Mouse (Mus musculus) stomach, embryonic 15.5 days (tissue): Measurements from ENCODE around the gene Slc16a11. TPM values are rescaled to one million over a fixed set of nuclear protein-coding genes. Genes with fewer than 3 reads are reported as not detected.
A peak's percentile ranks its signal among the peaks of the same experiment; 100 is the strongest.

Experiments
- ATAC-seq: fragments of 200-750 bp; cut with Nextera tagmentation; 2 replicates; pipeline ENCODE4 v1.8.0; 2017; ENCODE audit warnings: low read depth, moderate number of reproducible peaks, moderate TSS enrichment; ENCODE audit not compliant: insufficient read depth, low FRiP score
- H3K27ac ChIP-seq: fragments of 300-500 bp; sonication (generic); 2 replicates; pipeline ENCODE4 v1.5.1; 2015; ENCODE audit warnings: mild to moderate bottlenecking, inconsistent platforms
- H3K27me3 ChIP-seq: fragments of 300-500 bp; sonication (generic); replicated peaks from 2 replicates; pipeline ENCODE4 v1.6.1; 2015; ENCODE audit warnings: inconsistent platforms
- H3K36me3 ChIP-seq: fragments of 300-500 bp; sonication (generic); 2 replicates; pipeline ENCODE4 v1.6.1; 2015; ENCODE audit warnings: inconsistent platforms
- H3K4me1 ChIP-seq: fragments of 300-500 bp; sonication (generic); 2 replicates; pipeline ENCODE4 v1.6.1; 2015; ENCODE audit warnings: inconsistent platforms
- H3K4me2 ChIP-seq: fragments of 300-500 bp; sonication (generic); 2 replicates; pipeline ENCODE4 v1.6.1; 2015; ENCODE audit warnings: mild to moderate bottlenecking, inconsistent platforms
- H3K4me3 ChIP-seq: fragments of 300-500 bp; sonication (generic); replicated peaks from 2 replicates; pipeline ENCODE4 v1.5.1; 2015; ENCODE audit warnings: inconsistent platforms
- H3K9ac ChIP-seq: fragments of 300-500 bp; sonication (generic); 2 replicates; pipeline ENCODE4 v1.6.1; 2015; ENCODE audit warnings: inconsistent platforms
- H3K9me3 ChIP-seq: fragments of 300-500 bp; sonication (generic); 2 replicates; pipeline ENCODE4 v1.6.1; 2016; ENCODE audit warnings: inconsistent platforms
- WGBS: fragments of 180-500 bp; shearing (Covaris S2); methylation state at CpG from one replicate; pipeline ENCODE4 v1.1.7; 2015; 5-methylcytosine and 5-hydroxymethylcytosine counted together
- polyA plus RNA-seq: library from polyadenylated mRNA; unstranded; fragments of >200 nt; fragmentation: Nextera tagmentation; extraction: Ambion mirVana; gene quantifications from 2 replicates; pipeline ENCODE4 v1.2.1, GENCODE M21; 2015

Gene Slc16a11
- polyA plus RNA-seq, 1 experiment from 2014 or later: 2.4 TPM

- H3K4me3 ChIP-seq: no peak overlapping the region
- H3K4me1 ChIP-seq: no peaks in the 10 kb centered on the region
- H3K36me3 ChIP-seq: no peaks in the 10 kb centered on the region
- ATAC-seq: no peak
- H3K4me2 ChIP-seq: no peak overlapping the region
- no peak overlapping the region for H3K27ac ChIP-seq
- no peaks in the 10 kb centered on the region for H3K9me3 ChIP-seq
- H3K27me3 ChIP-seq: no peaks in the 10 kb centered on the region
- whole genome bisulfite sequencing: 81% methylated on average over 7 of the region's 7 CpGs
- no peak overlapping the region for H3K9ac ChIP-seq
Measured at GRCm38 (mm10) chr11:70207283-70207682, 5.3 kb upstream of the Slc16a11 start.

GRCm38 (mm10) chr11:70208778-70209388, 3.7 kb upstream of the Slc16a11 start:
- no peak overlapping the region for H3K9ac ChIP-seq
- no peaks in the 10 kb centered on the region for H3K36me3 ChIP-seq
- ATAC-seq: no peak
- peaks cover 7% of the 10 kb centered on the region; the same call in 1 of the 2 replicates for H3K27me3 ChIP-seq
- no peaks in the 10 kb centered on the region for H3K9me3 ChIP-seq
- peaks cover 4% of the 10 kb centered on the region; the same call in 1 of the 2 replicates for H3K4me1 ChIP-seq
- no peak overlapping the region for H3K27ac ChIP-seq
- no peak overlapping the region for H3K4me3 ChIP-seq
- 60% methylated on average over 5 of the region's 5 CpGs for WGBS
- no peak overlapping the region for H3K4me2 ChIP-seq

GRCm38 (mm10) chr11:70210681-70211080, 1.9 kb upstream of the Slc16a11 start:
- no peak overlapping the region for H3K27ac ChIP-seq
- H3K9ac ChIP-seq: no peak overlapping the region
- no peaks in the 10 kb centered on the region for H3K36me3 ChIP-seq
- 79% methylated on average over 2 of the region's 2 CpGs for WGBS
- H3K4me3 ChIP-seq: no peak overlapping the region
- peaks cover 17% of the 10 kb centered on the region for H3K4me1 ChIP-seq
- H3K4me2 ChIP-seq: no peak overlapping the region
- no peak for ATAC-seq
- no peaks in the 10 kb centered on the region for H3K9me3 ChIP-seq
- H3K27me3 ChIP-seq: peaks cover 25% of the 10 kb centered on the region

- Histone ChIP-seq H3K9ac (no peak overlapping the region), H3K4me3 (no peak overlapping the region), H3K27ac (no peak overlapping the region), H3K36me3 (no peaks in the 10 kb centered on the region), H3K4me2 (no peak overlapping the region), H3K27me3 (peaks cover 31% of the 10 kb centered on the region), H3K9me3 (no peaks in the 10 kb centered on the region), H3K4me1 (peaks cover 17% of the 10 kb centered on the region)
- no peak for ATAC-seq
- 90% methylated on average over 6 of the region's 6 CpGs for WGBS
Measured at GRCm38 (mm10) chr11:70211972-70212371, 580 bp upstream of the Slc16a11 start.

GRCm38 (mm10) chr11:70212896-70213295, 344 bp downstream of the Slc16a11 start:
- Histone ChIP-seq H3K27ac (no peak overlapping the region), H3K4me2 (peak overlapping the region; percentile 67; the same call in 1 of the 2 replicates), H3K9me3 (no peaks in the 10 kb centered on the region), H3K27me3 (peaks cover 31% of the 10 kb centered on the region), H3K9ac (no peak overlapping the region), H3K36me3 (no peaks in the 10 kb centered on the region), H3K4me1 (peaks cover 17% of the 10 kb centered on the region), H3K4me3 (no peak overlapping the region)
- WGBS: 11% methylated on average over 9 of the region's 9 CpGs
- peak; percentile 54; the same call in 1 of the 2 replicates for ATAC-seq

GRCm38 (mm10) chr11:70213736-70214135, 1.2 kb downstream of the Slc16a11 start:
- 0 out of 2 replicates have a peak, but pooled peaks have one; percentile 12 for ATAC-seq

GRCm38 (mm10) chr11:70214191-70214855, 1.8 kb downstream of the Slc16a11 start:
- Histone ChIP-seq H3K4me1 (peaks cover 20% of the 10 kb centered on the region), H3K4me2 (peak overlapping the region; percentile 67), H3K27ac (no peak overlapping the region), H3K4me3 (peak overlapping the region; percentile 27), H3K9me3 (no peaks in the 10 kb centered on the region), H3K36me3 (no peaks in the 10 kb centered on the region), H3K9ac (peak overlapping the region; percentile 14; the same call in 1 of the 2 replicates), H3K27me3 (peaks cover 31% of the 10 kb centered on the region)
- 2% methylated on average over 46 of the region's 46 CpGs for WGBS
- 0 out of 2 replicates have a peak, but pooled peaks have one; percentile 29 for ATAC-seq

More at GRCm38 (mm10) chr11:70213736-70214135, 1.2 kb downstream of the Slc16a11 start:
- Histone ChIP-seq H3K9me3 (no peaks in the 10 kb centered on the region), H3K9ac (0 out of 2 replicates have a peak overlapping the region, but pooled peaks have one; percentile 14), H3K4me3 (peak overlapping the region; percentile 27), H3K4me2 (peak overlapping the region; percentile 67), H3K4me1 (peaks cover 17% of the 10 kb centered on the region), H3K27ac (no peak overlapping the region), H3K36me3 (no peaks in the 10 kb centered on the region), H3K27me3 (peaks cover 31% of the 10 kb centered on the region)
- WGBS: 8% methylated on average over 26 of the region's 26 CpGs

GRCm38 (mm10) chr11:70214856-70215209, 2.3 kb downstream of the Slc16a11 start:
- Histone ChIP-seq H3K27me3 (peaks cover 31% of the 10 kb centered on the region), H3K9ac (no peak overlapping the region), H3K9me3 (no peaks in the 10 kb centered on the region), H3K4me2 (peak overlapping the region; percentile 67), H3K4me1 (peaks cover 21% of the 10 kb centered on the region), H3K27ac (no peak overlapping the region), H3K4me3 (no peak overlapping the region), H3K36me3 (no peaks in the 10 kb centered on the region)
- ATAC-seq: no peak
- 8% methylated on average over 18 of the region's 18 CpGs for WGBS

- Histone ChIP-seq H3K27ac (no peak overlapping the region), H3K4me3 (no peak overlapping the region), H3K27me3 (peaks cover 31% of the 10 kb centered on the region), H3K4me2 (no peak overlapping the region; the same call in 1 of the 2 replicates), H3K9ac (no peak overlapping the region), H3K4me1 (peaks cover 23% of the 10 kb centered on the region), H3K9me3 (no peaks in the 10 kb centered on the region), H3K36me3 (no peaks in the 10 kb centered on the region)
- WGBS: 23% methylated on average over 22 of the region's 22 CpGs
- no peak for ATAC-seq
Measured at GRCm38 (mm10) chr11:70215301-70215700, 2.7 kb downstream of the Slc16a11 start.

- Histone ChIP-seq H3K9ac (no peak overlapping the region), H3K27me3 (peaks cover 31% of the 10 kb centered on the region), H3K4me2 (no peak overlapping the region), H3K27ac (no peak overlapping the region), H3K4me1 (peaks cover 25% of the 10 kb centered on the region), H3K4me3 (no peak overlapping the region), H3K36me3 (no peaks in the 10 kb centered on the region), H3K9me3 (no peaks in the 10 kb centered on the region)
- no peak for ATAC-seq
- 53% methylated on average over 3 of the region's 3 CpGs for WGBS
Measured at GRCm38 (mm10) chr11:70216103-70216502, 3.6 kb downstream of the Slc16a11 start.

- H3K27me3 ChIP-seq: peaks cover 31% of the 10 kb centered on the region
- H3K9ac ChIP-seq: no peak overlapping the region
- no peaks in the 10 kb centered on the region for H3K9me3 ChIP-seq
- H3K36me3 ChIP-seq: no peaks in the 10 kb centered on the region
- 82% methylated on average over 4 of the region's 4 CpGs for WGBS
- no peak overlapping the region for H3K27ac ChIP-seq
- no peak for ATAC-seq
- no peak overlapping the region for H3K4me3 ChIP-seq
- H3K4me1 ChIP-seq: peaks cover 29% of the 10 kb centered on the region
- H3K4me2 ChIP-seq: no peak overlapping the region
Measured at GRCm38 (mm10) chr11:70218039-70218438, 5.5 kb downstream of the Slc16a11 start.

GRCm38 (mm10) chr11:70218741-70219470, 6.4 kb downstream of the Slc16a11 start:
- WGBS: 88% methylated on average over 15 of the region's 15 CpGs
- Histone ChIP-seq H3K9ac (no peak overlapping the region), H3K9me3 (no peaks in the 10 kb centered on the region), H3K27ac (no peak overlapping the region), H3K36me3 (no peaks in the 10 kb centered on the region), H3K4me3 (no peak overlapping the region), H3K4me1 (peaks cover 25% of the 10 kb centered on the region), H3K27me3 (peaks cover 24% of the 10 kb centered on the region), H3K4me2 (0 out of 2 replicates have a peak overlapping the region, but pooled peaks have one; percentile 94)
- ATAC-seq: no peak
